Mouse (Mus musculus) cerebellum, adult 8-10 months (tissue): ENCODE results near the gene Gk2.
A peak's percentile ranks its signal among the peaks of the same experiment; 100 is the strongest.

ENCODE experiments used
- DNase-seq: peaks from one replicate; pipeline ENCODE4 v3.0.0; 2022

Gk2 gene

DNA sequence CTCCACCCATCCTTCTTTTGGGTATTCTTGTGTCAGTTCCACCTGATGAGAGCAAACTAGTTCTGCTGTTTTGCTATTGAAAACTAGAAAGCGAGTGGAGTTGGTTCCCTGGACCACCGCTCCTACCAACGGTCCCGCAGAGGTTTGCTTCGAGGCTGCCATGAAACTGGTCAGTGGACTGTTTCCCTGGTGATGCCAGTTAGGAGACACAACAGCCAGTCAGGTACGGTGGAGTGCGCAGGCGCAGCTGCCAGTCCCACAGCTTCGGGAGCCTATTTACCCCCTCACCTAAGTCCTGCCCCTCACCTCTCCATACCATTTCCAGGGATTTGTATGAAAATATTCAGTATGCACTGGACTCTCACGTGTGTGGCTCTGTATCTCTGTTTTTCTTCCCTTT lies at the start of gene Gk2:
Gene Gk2, minus strand, starts transcription at position 206 of the 400 bp plus-strand sequence.
- no peak for DNase-seq

DNA sequence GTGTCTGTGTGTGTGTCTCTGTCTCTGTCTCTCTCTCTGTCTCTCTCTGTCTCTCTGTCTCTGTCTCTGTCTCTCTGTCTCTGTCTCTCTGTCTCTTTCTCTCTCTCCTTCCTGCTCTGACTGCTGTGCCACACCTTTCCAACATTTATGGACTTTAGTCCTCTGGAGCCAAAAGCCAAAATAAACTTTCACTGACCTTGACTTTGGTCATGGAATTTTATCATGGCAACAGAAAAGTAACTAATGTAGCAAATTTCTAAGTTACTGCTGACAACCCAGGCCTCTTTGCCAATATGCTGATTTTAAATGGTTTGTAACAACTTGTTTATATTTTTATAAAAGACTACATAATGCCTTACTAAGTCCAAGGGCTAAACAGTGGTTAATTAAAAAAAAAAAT lies 41.2 kb upstream of the Gk2 start:
- DNase-seq = no peak

DNA sequence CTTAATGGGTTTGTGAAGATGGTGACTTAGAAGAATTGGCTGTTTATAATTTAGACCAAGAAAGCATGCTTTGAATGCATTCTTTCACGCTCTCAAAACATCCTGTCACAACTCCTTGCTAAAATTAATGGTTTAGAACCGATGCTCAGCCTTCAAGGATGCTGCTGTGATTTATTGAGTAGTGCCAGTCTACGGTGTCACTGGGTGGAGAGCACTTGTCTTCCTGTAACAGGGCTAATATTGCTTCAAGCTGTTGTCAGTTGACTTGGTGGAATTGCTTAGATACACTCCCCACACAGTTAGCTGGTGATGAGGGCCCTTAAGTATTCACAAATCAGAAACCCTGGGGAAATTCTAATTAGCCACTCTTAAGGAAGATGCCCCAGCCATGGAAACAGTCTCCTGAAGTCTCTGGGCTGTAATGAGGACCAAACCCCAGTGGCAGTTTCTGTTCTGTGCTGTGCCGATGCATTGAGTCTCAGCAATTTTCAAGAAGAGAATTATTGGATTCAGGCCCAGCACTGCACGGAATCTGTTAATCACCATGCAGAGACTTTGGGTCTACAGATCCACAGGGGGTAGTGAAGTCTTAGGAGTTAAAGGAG lies 38.8 kb upstream of the Gk2 start:
- DNase-seq = no peak

DNA sequence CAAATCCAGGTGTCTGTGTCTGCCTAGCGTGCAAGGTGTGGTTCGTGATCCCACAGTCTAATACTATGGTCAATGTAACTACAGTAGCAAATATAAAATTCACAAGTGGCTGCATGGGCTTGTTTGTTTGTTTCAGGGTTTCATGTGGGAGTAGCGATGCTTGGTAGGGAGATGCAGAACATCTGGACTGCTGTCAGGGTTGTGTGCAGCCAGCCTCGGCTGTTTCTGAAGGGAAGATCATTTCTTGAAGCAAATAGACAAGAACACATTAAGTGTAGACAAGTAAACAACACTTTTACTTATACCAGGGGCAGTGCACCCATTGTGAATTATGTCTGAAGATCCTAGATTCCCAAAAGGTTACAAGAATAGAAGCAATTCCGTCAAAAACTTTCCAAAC lies 36.6 kb upstream of the Gk2 start:
- DNase-seq = no peak

DNA sequence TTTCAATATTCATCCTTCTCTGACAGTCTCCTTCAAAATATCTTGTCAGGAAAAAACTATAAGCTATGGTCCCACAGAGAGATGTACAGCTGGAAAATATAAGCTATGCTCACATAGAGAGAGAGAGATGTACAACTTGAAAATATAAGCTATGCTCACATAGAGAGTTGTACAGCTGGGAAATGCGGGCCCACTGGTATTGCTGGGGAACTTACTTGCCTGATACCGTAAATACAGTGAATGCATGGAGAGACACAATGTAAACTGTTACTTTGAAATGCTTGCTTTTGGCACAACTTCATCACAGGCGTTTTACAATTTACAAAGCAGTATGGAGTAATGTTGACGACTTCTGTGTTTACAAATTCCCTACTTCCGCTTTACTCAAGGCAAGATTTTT lies 29.3 kb upstream of the Gk2 start:
- DNase-seq = no peak

DNA sequence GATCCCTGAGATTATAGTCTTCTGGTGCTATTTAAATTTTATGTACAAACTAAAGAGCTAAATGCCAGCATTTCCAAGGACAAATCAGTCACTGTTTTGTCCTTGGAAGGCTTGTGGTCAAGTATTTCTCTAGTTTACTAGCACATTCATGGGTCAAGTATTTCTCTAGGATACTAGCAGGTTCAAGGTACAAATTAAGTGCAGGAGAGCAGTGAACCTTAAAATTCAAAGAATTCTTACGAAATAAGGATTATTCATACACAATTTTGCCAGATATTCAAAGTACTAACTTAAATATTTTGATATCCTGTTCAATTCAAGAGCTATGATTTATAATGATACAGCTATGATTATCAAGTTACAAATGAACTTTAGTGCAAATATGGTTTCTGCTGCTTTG lies 23.2 kb upstream of the Gk2 start:
- no peak for DNase-seq

DNA sequence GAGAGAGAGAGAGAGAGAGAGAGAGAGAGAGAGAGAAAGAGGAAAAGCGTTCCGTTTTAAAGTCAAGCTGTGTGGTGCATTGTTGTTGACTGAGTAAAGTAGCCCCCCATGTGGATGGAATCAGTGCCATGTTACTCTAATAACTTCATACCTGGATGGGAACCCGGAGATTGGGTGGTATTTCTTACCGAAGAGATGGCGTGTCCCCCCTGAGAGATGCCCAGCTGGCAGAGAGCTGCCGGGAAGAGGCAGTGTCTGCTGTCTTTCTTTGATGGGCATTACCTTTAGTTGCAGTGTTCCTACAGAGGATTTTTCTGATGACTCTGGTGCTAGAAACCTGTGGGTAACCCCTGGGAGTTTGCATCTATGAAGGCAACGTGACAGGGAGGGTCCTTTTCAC lies 10.4 kb upstream of the Gk2 start:
- no peak for DNase-seq

DNA sequence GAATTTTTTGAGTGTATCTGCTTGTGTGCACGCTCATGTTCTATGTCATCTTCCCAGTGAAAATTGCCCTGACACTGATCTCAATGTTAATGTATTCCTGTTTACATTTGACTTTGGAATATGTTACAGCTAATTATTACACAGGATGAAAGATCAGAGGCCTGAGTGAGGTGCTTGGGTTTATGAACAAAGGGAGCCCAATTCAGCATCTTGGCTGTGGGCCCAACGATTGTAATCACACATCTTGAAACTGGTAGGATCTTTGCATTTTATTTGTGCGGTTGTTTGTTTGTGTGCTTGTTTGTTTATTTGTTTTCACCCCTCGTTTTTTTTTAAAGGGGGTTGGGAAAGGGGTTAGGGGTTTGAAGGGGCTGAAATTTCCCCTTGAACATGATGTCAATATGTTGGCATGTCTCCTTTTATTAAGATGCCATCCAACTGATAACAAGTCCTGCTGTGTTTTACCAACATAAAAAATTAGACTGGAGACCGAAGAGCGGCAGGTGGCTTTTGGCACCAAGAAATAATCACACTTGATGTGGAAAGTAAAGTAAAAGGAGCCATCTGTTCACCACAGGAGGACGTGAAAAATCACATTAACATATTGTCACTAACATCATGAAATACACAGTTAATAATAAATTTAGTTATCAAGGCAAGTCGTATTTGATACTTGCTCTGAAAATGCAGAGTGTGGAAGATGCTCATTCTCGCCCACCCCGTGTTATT lies 9.8 kb upstream of the Gk2 start:
- peak; percentile 14 for DNase-seq

DNA sequence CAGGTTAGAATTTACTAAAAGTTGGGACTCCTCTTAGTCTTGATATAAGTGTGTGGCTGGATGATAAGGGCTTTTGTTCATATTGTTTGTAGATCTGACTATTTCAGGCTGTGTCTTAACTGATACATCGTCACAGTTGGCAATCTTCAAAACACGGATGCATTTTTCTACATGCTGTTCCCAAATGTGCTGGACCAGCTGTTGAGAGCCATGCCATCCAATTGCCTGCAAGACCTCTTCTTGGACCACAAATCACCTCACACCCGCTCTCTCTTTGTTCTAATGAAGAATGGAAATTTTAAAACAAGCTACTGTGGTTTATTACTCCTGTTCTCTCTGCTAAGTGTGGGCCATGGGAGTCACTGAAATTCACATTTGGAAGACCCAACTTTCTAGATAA lies 9.1 kb upstream of the Gk2 start:
- no peak for DNase-seq

DNA sequence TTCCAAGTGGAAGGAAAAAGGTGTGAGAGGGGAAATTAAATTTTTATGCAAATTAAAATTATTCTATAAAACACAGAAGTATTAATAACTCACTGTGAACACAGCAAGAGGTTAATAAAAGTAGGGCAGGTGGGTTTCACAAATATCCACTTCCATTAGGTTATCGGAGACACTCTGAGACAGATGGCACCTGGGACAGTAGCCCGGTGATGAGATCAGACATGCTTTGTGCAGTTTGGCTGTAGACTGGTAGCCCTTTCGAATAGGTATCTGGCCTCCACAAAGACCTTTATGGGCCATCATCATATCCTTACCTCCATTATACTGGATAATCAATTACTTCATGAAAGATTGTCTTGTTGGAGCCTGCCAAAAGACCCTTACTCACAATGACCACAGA lies 6.0 kb upstream of the Gk2 start:
- no peak for DNase-seq

DNA sequence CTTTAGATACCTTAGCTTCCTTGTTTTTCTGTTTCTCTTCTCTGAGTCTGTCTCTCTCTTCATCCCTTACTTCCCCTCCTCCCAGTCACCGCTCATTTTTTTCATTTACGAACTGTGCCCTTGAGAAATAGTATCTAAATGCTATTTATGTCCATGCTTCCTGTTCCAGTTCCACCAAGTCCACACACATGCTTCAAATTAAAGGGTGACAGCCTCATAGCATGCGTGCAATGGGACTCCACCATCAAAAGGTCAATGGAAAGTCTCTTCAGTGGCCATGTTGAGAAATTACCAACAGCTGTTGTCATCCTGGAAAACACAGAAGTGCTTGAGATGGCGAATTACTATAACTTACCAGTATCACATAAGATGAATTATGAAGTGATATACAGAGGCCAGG lies 5.4 kb downstream of the Gk2 start:
- no peak for DNase-seq

DNA sequence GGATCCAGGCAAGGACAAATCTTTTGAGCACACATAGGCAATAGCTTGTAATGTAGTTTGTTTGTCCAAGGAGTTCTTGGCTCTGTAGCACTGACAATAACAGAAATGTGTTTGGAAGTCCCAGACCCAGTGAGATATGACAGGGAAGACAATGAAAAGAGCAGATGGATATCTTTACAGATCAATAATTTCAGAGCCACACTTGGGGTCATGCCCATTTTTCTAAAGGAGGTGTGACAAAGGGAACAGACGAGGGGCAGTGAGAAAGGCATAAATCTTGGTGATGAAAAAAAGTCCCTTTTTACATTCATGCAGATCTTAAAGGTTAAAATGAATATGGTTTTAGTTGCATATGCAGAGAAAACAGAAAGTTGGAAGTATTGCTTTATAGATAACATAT lies 12.6 kb downstream of the Gk2 start:
- no peak for DNase-seq

DNA sequence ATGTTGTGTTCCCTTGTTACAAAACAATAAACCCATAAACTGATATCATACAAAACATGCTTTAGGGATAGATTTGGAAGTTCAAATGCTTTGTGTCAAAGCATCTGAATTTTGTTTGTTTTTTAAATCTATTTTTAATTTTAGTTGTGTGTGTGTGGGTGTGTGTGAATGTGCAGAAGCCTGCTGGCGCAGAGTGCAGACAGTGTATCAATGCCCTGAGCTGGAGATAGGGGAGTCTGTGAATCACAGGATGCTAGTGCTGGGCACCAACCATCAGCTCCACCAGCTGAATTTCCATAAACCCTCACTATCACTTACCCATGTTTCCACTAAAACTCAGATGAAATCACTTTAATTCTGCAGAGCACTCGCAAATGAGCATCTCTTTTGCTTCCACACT lies 24.3 kb downstream of the Gk2 start:
- DNase-seq = no peak

DNA sequence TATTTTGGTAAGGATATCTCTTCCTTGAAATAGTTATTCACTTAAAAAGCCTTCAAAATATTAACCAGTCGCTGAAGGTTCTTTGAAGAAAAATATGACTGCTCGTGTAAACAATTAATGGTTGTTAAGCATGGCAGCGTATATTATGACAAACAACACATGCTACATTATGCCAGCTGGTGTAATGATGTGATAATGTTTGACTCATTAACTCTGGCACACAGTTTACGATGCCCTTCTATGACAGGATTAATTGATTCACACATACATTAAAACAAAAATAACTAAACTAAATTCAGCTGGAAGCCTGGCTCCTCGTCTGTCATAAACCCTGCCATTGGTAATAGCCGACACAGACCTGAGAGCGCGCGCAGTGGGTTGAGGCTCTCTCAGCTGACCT lies 26.8 kb downstream of the Gk2 start:
- DNase-seq = no peak

DNA sequence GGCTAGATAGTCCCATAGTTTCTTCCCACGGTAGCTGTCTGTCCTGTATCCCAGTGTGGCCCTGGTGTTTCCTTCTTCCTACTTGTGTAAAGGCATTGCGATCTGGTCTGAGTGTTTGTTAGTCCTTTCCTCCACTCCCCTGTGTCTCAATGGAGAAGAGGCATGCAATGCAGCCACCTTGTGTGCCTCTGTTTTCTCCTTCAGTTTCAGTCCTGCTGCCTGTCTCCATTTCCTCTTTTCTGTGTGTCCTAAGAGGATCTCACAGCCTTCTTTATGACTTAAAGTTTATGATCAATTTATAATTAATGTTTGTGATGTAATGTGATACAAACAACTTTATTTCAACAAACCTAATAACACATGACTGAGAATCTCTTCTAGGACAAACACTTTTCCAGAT lies 35.2 kb downstream of the Gk2 start:
- no peak for DNase-seq

DNA sequence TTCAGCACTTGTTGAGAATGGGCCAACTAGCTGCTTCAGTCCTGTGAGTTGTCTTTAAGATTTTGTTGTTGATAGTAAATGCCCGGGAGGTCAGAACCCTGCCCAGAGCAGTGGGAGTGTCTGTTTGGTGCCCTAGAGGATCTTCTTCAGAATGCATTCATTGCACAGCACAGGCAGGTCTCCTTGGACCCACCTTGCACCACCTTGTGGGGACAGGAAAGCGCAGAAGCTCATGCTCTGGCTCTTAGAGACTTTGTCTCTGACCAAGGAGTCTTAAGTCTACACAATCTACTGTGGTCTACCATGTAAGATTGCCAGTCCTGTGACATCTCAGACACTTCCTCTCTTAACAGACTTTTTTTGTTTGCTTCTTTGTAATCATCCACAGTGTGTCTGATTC lies 39.6 kb downstream of the Gk2 start:
- no peak for DNase-seq

DNA sequence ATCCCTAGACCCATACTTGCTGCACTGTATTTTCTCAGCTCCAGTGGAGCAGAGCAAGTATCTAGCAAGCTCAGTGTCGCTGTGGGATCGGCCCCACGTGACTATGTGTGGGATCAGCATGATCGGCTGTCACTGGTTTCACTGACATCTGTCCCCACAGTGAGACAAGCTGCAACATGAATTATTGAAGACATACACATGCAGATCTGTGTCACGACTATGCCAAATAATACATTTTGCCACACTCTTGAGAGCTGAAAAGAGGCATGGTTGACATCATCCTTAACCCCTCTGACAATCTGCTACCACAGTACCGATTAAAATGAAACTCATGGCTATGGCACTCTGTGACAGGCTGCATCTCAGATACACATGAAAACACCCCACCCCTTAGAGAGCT lies 41.0 kb downstream of the Gk2 start:
- no peak for DNase-seq

DNA sequence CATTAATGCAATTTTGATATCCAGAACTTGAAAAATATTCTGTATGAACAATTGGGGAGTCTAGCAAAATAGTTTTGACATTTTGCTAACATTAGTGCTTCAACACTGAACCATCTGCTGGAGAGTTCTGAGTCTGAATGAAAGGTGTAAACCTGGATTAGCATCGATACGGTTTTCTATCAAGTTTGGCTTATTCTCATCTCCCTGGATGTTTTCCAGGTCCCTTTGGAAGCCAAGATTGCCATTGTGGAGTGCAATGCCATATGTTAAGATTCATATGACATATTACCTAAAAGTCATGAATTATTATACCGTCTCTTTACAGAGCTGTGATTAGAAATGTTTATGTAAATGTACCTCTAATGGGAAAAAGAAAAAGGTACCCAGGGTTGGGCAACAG lies 43.1 kb downstream of the Gk2 start:
- peak; percentile 16 for DNase-seq

DNA sequence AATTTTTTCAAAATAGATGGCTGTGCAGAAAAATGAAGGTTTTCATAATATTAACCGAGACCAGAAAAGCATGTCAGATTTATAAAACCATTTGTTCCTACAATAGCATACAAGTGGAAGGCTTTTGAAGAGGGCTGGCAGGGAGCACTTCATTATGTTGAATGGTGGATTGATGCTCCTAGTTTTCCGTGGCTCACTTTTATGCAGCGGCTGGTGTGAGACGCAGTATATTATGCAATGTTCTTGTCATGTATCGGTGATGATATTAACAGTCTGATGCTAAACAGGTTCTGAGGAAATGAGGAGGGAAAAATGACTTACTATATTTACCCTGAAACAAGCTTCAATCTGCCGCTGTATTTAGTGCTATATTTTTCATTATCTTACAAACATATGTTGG lies 46.6 kb downstream of the Gk2 start:
- DNase-seq = no peak

DNA sequence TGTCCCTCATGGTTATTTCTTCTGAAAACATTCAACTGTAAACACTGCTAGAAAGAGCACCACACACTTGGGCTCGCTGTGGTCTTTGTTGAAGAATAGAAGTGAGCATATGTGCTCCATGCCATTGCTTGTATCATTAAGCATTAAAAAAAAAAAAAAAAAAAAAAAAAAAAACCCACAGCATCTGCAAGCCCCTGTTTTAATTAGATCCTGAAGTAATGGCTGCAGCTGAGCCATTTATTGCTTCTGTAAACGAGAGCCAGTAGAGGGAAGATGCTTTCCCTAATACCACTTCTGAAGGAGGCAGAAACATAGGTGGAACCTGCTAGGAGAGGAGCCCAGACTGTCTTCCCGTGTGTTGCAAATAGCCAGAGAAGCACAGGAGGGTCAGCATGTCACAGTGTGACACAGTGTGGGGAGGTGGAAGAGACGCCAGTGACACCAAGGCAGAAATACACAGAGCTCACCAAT lies 47.6 kb downstream of the Gk2 start:
- DNase-seq = no peak
